ENCODE assay signal across 8 mouse cellular contexts in genomic region chr2:132247539-132248313, GRCm38 (mm10). TPM values are rescaled to one million over a fixed set of nuclear protein-coding genes. Genes with fewer than 3 reads are reported as not detected.
A peak's percentile ranks its signal among the peaks of the same experiment; 100 is the strongest.
DNase-seq lines count a peak whose midpoint lies in the region; ATAC-seq and TF ChIP-seq lines count a peak whose summit lies in the region.

Gene Tmem230, minus strand, starts transcription at chr2:132247807.

- peak within 1 kb of the TSS; percentile 90 for H3K9ac ChIP-seq in ES-E14 (ENCODE audit: insufficient read depth, low read depth, low read length, poor library complexity, severe bottlenecking)
- H3K9ac ChIP-seq in forebrain, postnatal 0 days, result peak within 1 kb of the TSS; percentile 64
- H3K9ac ChIP-seq in lung, embryonic 15.5 days, result peak within 1 kb of the TSS; percentile 73

- peak within 1 kb of the TSS; percentile 74 for H3K4me2 ChIP-seq in forebrain, postnatal 0 days (ENCODE audit: low read depth)
- peak within 1 kb of the TSS; percentile 84 for H3K4me2 ChIP-seq in lung, embryonic 15.5 days

- no peaks in the 10 kb centered on the region for H3K27me3 ChIP-seq in cerebellum, adult 2 months (ENCODE audit: control insufficient read depth, insufficient read depth, low read length)
- H3K27me3 ChIP-seq in forebrain, postnatal 0 days (ENCODE audit: insufficient read depth, low read length), result no peaks in the 10 kb centered on the region
- no peaks in the 10 kb centered on the region for H3K27me3 ChIP-seq in lung, embryonic 15.5 days

- in situ Hi-C loops in ES-E14 (cut with MboI; ENCODE audit: low sequenced_read_pairs in 2 of 2, unreplicated experiment in 2 of 2), result loop anchor here (10.0 to 25.0 kb wide), 2 partner anchors 103 to 410 kb away; partner anchors contain the start of gene Slc23a2 (in 1 of the 2)

- DNase-seq in ES-E14 (ENCODE audit: low read depth, low spot score), result peak; percentile 91
- DNase-seq in cerebellum, adult 2 months, result peak; percentile 94
- DNase-seq in forebrain, postnatal 0 days, result peak; percentile 99
- DNase-seq in heart, postnatal 4 days, result peak; percentile 96
- peak; percentile 93 to 94 for DNase-seq in layer of hippocampus, adult 8-10 months (ENCODE audit: low spot score in 2 of 2)
- peak; percentile 90 for DNase-seq in ovary, adult 18-20 months (ENCODE audit: low spot score)
- DNase-seq in thymus, postnatal 0 days (ENCODE audit: low spot score), result peak; percentile 98

- ATAC-seq in forebrain, postnatal 0 days, result peak; percentile 94
- peak; percentile 95 for ATAC-seq in lung, embryonic 15.5 days (ENCODE audit: borderline replicate concordance, extremely low read depth, low FRiP score, low TSS enrichment)

- H3K27ac ChIP-seq in ES-E14 (ENCODE audit: insufficient read depth, low read depth, low read length, poor library complexity, severe bottlenecking), result peak within 1 kb of the TSS; percentile 86
- peak within 1 kb of the TSS; percentile 46 for H3K27ac ChIP-seq in cerebellum, adult 2 months (ENCODE audit: insufficient read depth, low read length)
- H3K27ac ChIP-seq in forebrain, postnatal 0 days (ENCODE audit: low read depth, low read length), result peak within 1 kb of the TSS; percentile 85
- peak within 1 kb of the TSS; percentile 86 for H3K27ac ChIP-seq in lung, embryonic 15.5 days

- TF ChIP-seq CTCF in cerebellum, adult 2 months (IDR thresholded peaks at IDR 0.05; ENCODE audit: borderline replicate concordance, insufficient read depth, low read depth, low read length), result no peak
- peak; percentile 54 for TF ChIP-seq CTCF in forebrain, postnatal 0 days (IDR thresholded peaks at IDR 0.05; ENCODE audit: low read depth)

- WGBS in cerebellum, adult 2 months, result 5% methylated on average over 50 of the region's 50 CpGs
- 9% methylated on average over 50 of the region's 50 CpGs for WGBS in forebrain, postnatal 0 days
- WGBS in lung, embryonic 15.5 days, result 4% methylated on average over 49 of the region's 50 CpGs

- peak within 1 kb of the TSS; percentile 67 to 86 for H3K4me3 ChIP-seq in ES-E14 (ENCODE audit: insufficient read depth in 1 of 2, low read depth in 1 of 2, low read length in 2 of 2, poor library complexity in 1 of 2, severe bottlenecking in 1 of 2)
- peak within 1 kb of the TSS; percentile 78 for H3K4me3 ChIP-seq in cerebellum, adult 2 months (replicated peaks; ENCODE audit: insufficient read depth, low read depth, low read length)
- H3K4me3 ChIP-seq in forebrain, postnatal 0 days (ENCODE audit: low read depth, low read length), result peak within 1 kb of the TSS; percentile 54
- peak within 1 kb of the TSS; percentile 67 for H3K4me3 ChIP-seq in lung, embryonic 15.5 days

- H3K36me3 ChIP-seq in ES-E14 (ENCODE audit: control insufficient read depth, insufficient read depth, low read length, poor library complexity, severe bottlenecking), result peaks cover 20% of the 10 kb centered on the region
- H3K36me3 ChIP-seq in forebrain, postnatal 0 days (ENCODE audit: insufficient read depth), result peaks cover 15% of the 10 kb centered on the region; the same call in 1 of the 2 replicates
- peaks cover 32% of the 10 kb centered on the region for H3K36me3 ChIP-seq in lung, embryonic 15.5 days

- H3K9me3 ChIP-seq in ES-E14 (ENCODE audit: control insufficient read depth, insufficient read depth, low read depth, low read length), result no peaks in the 10 kb centered on the region
- H3K9me3 ChIP-seq in forebrain, postnatal 0 days (ENCODE audit: low read length), result no peaks in the 10 kb centered on the region
- H3K9me3 ChIP-seq in lung, embryonic 15.5 days, result no peaks in the 10 kb centered on the region

- H3K4me1 ChIP-seq in ES-E14 (ENCODE audit: control insufficient read depth in 2 of 2, insufficient read depth in 2 of 2, low read length in 2 of 2, poor library complexity in 1 of 2), result no peaks in the 10 kb centered on the region
- H3K4me1 ChIP-seq in cerebellum, adult 2 months (ENCODE audit: control insufficient read depth, insufficient read depth, low read length), result peaks cover 8% of the 10 kb centered on the region; the same call in 1 of the 2 replicates
- H3K4me1 ChIP-seq in forebrain, postnatal 0 days (ENCODE audit: insufficient read depth), result peaks cover 12% of the 10 kb centered on the region
- peaks cover 41% of the 10 kb centered on the region for H3K4me1 ChIP-seq in lung, embryonic 15.5 days

- peak; percentile 88 for TF ChIP-seq POLR2A in cerebellum, adult 2 months (IDR thresholded peaks at IDR 0.05; ENCODE audit: borderline replicate concordance, insufficient read depth, low read length)

TF ChIP-seq in ES-E14, 5 proteins besides CTCF, POLR2A, EP300 and RAD21:
- TF ChIP-seq MAFK (IDR thresholded peaks at IDR 0.05; ENCODE audit: insufficient read depth, low read depth, low read length) (no peak), HCFC1 (IDR thresholded peaks at IDR 0.05; ENCODE audit: borderline replicate concordance, insufficient read depth, low read length) (peak; percentile 53; the same call in 1 of the 2 replicates)

RNA-seq across cellular contexts. Expression of gene Tmem230, which starts in this region (rescaled TPM):
- 31.8 and 36.0 TPM in 2 replicates for total RNA-seq in ES-E14 (2012; rRNA removed)
- polyA plus RNA-seq in cerebellum, adult 2 months (2012; rRNA removed), result 81.9 and 93.6 TPM in 2 replicates
- 32.5 and 47.0 TPM in 2 replicates for total RNA-seq in forebrain, postnatal 0 days (2014; rRNA removed)
- 37.3 and 47.1 TPM in 2 replicates for polyA plus RNA-seq in forebrain, postnatal 0 days (2015; fragmentation: Nextera tagmentation; extraction: Ambion mirVana)
- 10 to 100 TPM; 22.6 to 24.4 TPM for total RNA-seq in heart, postnatal 4 days (2021)
- total RNA-seq in layer of hippocampus, adult 8-10 months (2022), result 10 to 100 TPM; 26.4 to 34.7 (median 31.1) TPM
- polyA plus RNA-seq in lung, embryonic 15.5 days (2015; fragmentation: Nextera tagmentation; extraction: Ambion mirVana), result 43.6 and 46.2 TPM in 2 replicates
- 41.2 and 45.0 TPM in 2 replicates for polyA plus RNA-seq in thymus, postnatal 0 days (2015; fragmentation: Nextera tagmentation; extraction: Ambion mirVana)

Comparison
In these comparisons a context has a peak if more than half of its experiments do, and no peak if none do; other contexts are left out.
1. Peak in every context shown above with its lines: DNase-seq, ATAC-seq, H3K4me3 ChIP-seq and H3K27ac ChIP-seq.